Mouse (Mus musculus): ENCODE measurements around the gene B4galt5. TPM values are rescaled to one million over a fixed set of nuclear protein-coding genes. Genes with fewer than 3 reads are reported as not detected.
A peak's percentile ranks its signal among the peaks of the same experiment; 100 is the strongest.

The B4galt5 gene
- polyA plus RNA-seq, 1 experiment from 2014 or later = 1.5 TPM

GRCm38 (mm10) chr2:167330581-167330980 is 18.4 kb downstream of the B4galt5 start:
- Histone ChIP-seq H3K4me3 (ENCODE audit: low read depth, low read length) (no peak overlapping the region), H3K4me1 (ENCODE audit: control insufficient read depth, low read depth, low read length) (peaks cover 24% of the 10 kb centered on the region), H3K27me3 (ENCODE audit: control insufficient read depth, insufficient read depth, low read depth, low read length) (no peaks in the 10 kb centered on the region), H3K4me2 (ENCODE audit: low read depth, low read length) (no peak overlapping the region), H3K36me3 (ENCODE audit: control insufficient read depth, insufficient read depth) (no peaks in the 10 kb centered on the region), H3K9me3 (replicated peaks; ENCODE audit: control insufficient read depth, low read length) (no peaks in the 10 kb centered on the region), H3K27ac (ENCODE audit: low read length) (no peak overlapping the region), H3K9ac (ENCODE audit: low read depth, low read length) (no peak overlapping the region)
- no peak for ATAC-seq (ENCODE audit: low read depth)
- WGBS (ENCODE audit: insufficient replicate concordance) = 72% methylated on average over 5 of the region's 5 CpGs

GRCm38 (mm10) chr2:167329478-167330262 is 19.3 kb downstream of the B4galt5 start:
- ATAC-seq (ENCODE audit: low read depth) = no peak
- WGBS (ENCODE audit: insufficient replicate concordance) = 85% methylated on average over 9 of the region's 9 CpGs
- Histone ChIP-seq H3K4me3 (ENCODE audit: low read depth, low read length) (no peak overlapping the region), H3K27ac (ENCODE audit: low read length) (no peak overlapping the region), H3K9ac (ENCODE audit: low read depth, low read length) (no peak overlapping the region), H3K36me3 (ENCODE audit: control insufficient read depth, insufficient read depth) (no peaks in the 10 kb centered on the region), H3K4me2 (ENCODE audit: low read depth, low read length) (no peak overlapping the region), H3K4me1 (ENCODE audit: control insufficient read depth, low read depth, low read length) (peaks cover 17% of the 10 kb centered on the region), H3K27me3 (ENCODE audit: control insufficient read depth, insufficient read depth, low read depth, low read length) (no peaks in the 10 kb centered on the region), H3K9me3 (replicated peaks; ENCODE audit: control insufficient read depth, low read length) (no peaks in the 10 kb centered on the region)

GRCm38 (mm10) chr2:167328340-167328739 is 20.6 kb downstream of the B4galt5 start:
- Histone ChIP-seq H3K4me2 (ENCODE audit: low read depth, low read length) (no peak overlapping the region), H3K27ac (ENCODE audit: low read length) (no peak overlapping the region), H3K27me3 (ENCODE audit: control insufficient read depth, insufficient read depth, low read depth, low read length) (no peaks in the 10 kb centered on the region), H3K9me3 (replicated peaks; ENCODE audit: control insufficient read depth, low read length) (no peaks in the 10 kb centered on the region), H3K9ac (ENCODE audit: low read depth, low read length) (no peak overlapping the region), H3K4me3 (ENCODE audit: low read depth, low read length) (no peak overlapping the region), H3K36me3 (ENCODE audit: control insufficient read depth, insufficient read depth) (no peaks in the 10 kb centered on the region), H3K4me1 (ENCODE audit: control insufficient read depth, low read depth, low read length) (peaks cover 9% of the 10 kb centered on the region)
- 53% methylated on average over 6 of the region's 6 CpGs for WGBS (ENCODE audit: insufficient replicate concordance)
- ATAC-seq (ENCODE audit: low read depth) = no peak

- H3K4me3 ChIP-seq (ENCODE audit: low read depth, low read length) = no peak overlapping the region
- H3K9me3 ChIP-seq (replicated peaks; ENCODE audit: control insufficient read depth, low read length) = no peaks in the 10 kb centered on the region
- 80% methylated on average over 9 of the region's 9 CpGs for WGBS (ENCODE audit: insufficient replicate concordance)
- H3K27me3 ChIP-seq (ENCODE audit: control insufficient read depth, insufficient read depth, low read depth, low read length) = no peaks in the 10 kb centered on the region
- H3K4me1 ChIP-seq (ENCODE audit: control insufficient read depth, low read depth, low read length) = peaks cover 4% of the 10 kb centered on the region
- H3K27ac ChIP-seq (ENCODE audit: low read length) = no peak overlapping the region
- H3K9ac ChIP-seq (ENCODE audit: low read depth, low read length) = no peak overlapping the region
- H3K4me2 ChIP-seq (ENCODE audit: low read depth, low read length) = no peak overlapping the region
- ATAC-seq (ENCODE audit: low read depth) = no peak
- H3K36me3 ChIP-seq (ENCODE audit: control insufficient read depth, insufficient read depth) = no peaks in the 10 kb centered on the region
Observed at GRCm38 (mm10) chr2:167326582-167326981, 22.4 kb downstream of the B4galt5 start.

- Histone ChIP-seq H3K9ac (ENCODE audit: low read depth, low read length) (no peak overlapping the region), H3K4me3 (ENCODE audit: low read depth, low read length) (no peak overlapping the region), H3K36me3 (ENCODE audit: control insufficient read depth, insufficient read depth) (no peaks in the 10 kb centered on the region), H3K4me1 (ENCODE audit: control insufficient read depth, low read depth, low read length) (peaks cover 4% of the 10 kb centered on the region), H3K4me2 (ENCODE audit: low read depth, low read length) (no peak overlapping the region), H3K27me3 (ENCODE audit: control insufficient read depth, insufficient read depth, low read depth, low read length) (no peaks in the 10 kb centered on the region), H3K27ac (ENCODE audit: low read length) (no peak overlapping the region), H3K9me3 (replicated peaks; ENCODE audit: control insufficient read depth, low read length) (no peaks in the 10 kb centered on the region)
- 64% methylated on average over 10 of the region's 10 CpGs for WGBS (ENCODE audit: insufficient replicate concordance)
- no peak for ATAC-seq (ENCODE audit: low read depth)
Observed at GRCm38 (mm10) chr2:167324151-167324930, 24.6 kb downstream of the B4galt5 start.

GRCm38 (mm10) chr2:167323116-167323515 is 25.9 kb downstream of the B4galt5 start:
- H3K27ac ChIP-seq (ENCODE audit: low read length) = no peak overlapping the region
- WGBS (ENCODE audit: insufficient replicate concordance) = 74% methylated on average over 3 of the region's 3 CpGs
- ATAC-seq (ENCODE audit: low read depth) = no peak
- no peak overlapping the region for H3K4me2 ChIP-seq (ENCODE audit: low read depth, low read length)
- H3K36me3 ChIP-seq (ENCODE audit: control insufficient read depth, insufficient read depth) = no peaks in the 10 kb centered on the region
- no peak overlapping the region for H3K9ac ChIP-seq (ENCODE audit: low read depth, low read length)
- H3K4me3 ChIP-seq (ENCODE audit: low read depth, low read length) = no peak overlapping the region
- no peaks in the 10 kb centered on the region for H3K27me3 ChIP-seq (ENCODE audit: control insufficient read depth, insufficient read depth, low read depth, low read length)
- H3K9me3 ChIP-seq (replicated peaks; ENCODE audit: control insufficient read depth, low read length) = no peaks in the 10 kb centered on the region
- H3K4me1 ChIP-seq (ENCODE audit: control insufficient read depth, low read depth, low read length) = peaks cover 12% of the 10 kb centered on the region

GRCm38 (mm10) chr2:167321372-167321771 is 27.6 kb downstream of the B4galt5 start:
- H3K9me3 ChIP-seq (replicated peaks; ENCODE audit: control insufficient read depth, low read length) = no peaks in the 10 kb centered on the region
- no peaks in the 10 kb centered on the region for H3K27me3 ChIP-seq (ENCODE audit: control insufficient read depth, insufficient read depth, low read depth, low read length)
- no peak overlapping the region for H3K4me2 ChIP-seq (ENCODE audit: low read depth, low read length)
- no peak overlapping the region for H3K9ac ChIP-seq (ENCODE audit: low read depth, low read length)
- H3K4me1 ChIP-seq (ENCODE audit: control insufficient read depth, low read depth, low read length) = peaks cover 12% of the 10 kb centered on the region
- no peaks in the 10 kb centered on the region for H3K36me3 ChIP-seq (ENCODE audit: control insufficient read depth, insufficient read depth)
- no peak overlapping the region for H3K27ac ChIP-seq (ENCODE audit: low read length)
- H3K4me3 ChIP-seq (ENCODE audit: low read depth, low read length) = no peak overlapping the region
- no peak for ATAC-seq (ENCODE audit: low read depth)
- 80% methylated on average over 8 of the region's 8 CpGs for WGBS (ENCODE audit: insufficient replicate concordance)

GRCm38 (mm10) chr2:167318981-167319380 is 30.0 kb downstream of the B4galt5 start:
- 3% methylated on average over 5 of the region's 5 CpGs for WGBS (ENCODE audit: insufficient replicate concordance)
- H3K4me1 ChIP-seq (ENCODE audit: control insufficient read depth, low read depth, low read length) = peaks cover 16% of the 10 kb centered on the region
- no peak overlapping the region for H3K4me3 ChIP-seq (ENCODE audit: low read depth, low read length)
- H3K27ac ChIP-seq (ENCODE audit: low read length) = peak overlapping the region; percentile 6; the same call in 1 of the 2 replicates
- 0 out of 2 replicates have a peak overlapping the region, but pooled peaks have one; percentile 8 for H3K4me2 ChIP-seq (ENCODE audit: low read depth, low read length)
- H3K9me3 ChIP-seq (replicated peaks; ENCODE audit: control insufficient read depth, low read length) = no peaks in the 10 kb centered on the region
- peak; percentile 80 for ATAC-seq (ENCODE audit: low read depth)
- no peaks in the 10 kb centered on the region for H3K27me3 ChIP-seq (ENCODE audit: control insufficient read depth, insufficient read depth, low read depth, low read length)
- no peak overlapping the region for H3K9ac ChIP-seq (ENCODE audit: low read depth, low read length)
- no peaks in the 10 kb centered on the region for H3K36me3 ChIP-seq (ENCODE audit: control insufficient read depth, insufficient read depth)

- Histone ChIP-seq H3K27ac (ENCODE audit: low read length) (no peak overlapping the region), H3K27me3 (ENCODE audit: control insufficient read depth, insufficient read depth, low read depth, low read length) (no peaks in the 10 kb centered on the region), H3K36me3 (ENCODE audit: control insufficient read depth, insufficient read depth) (no peaks in the 10 kb centered on the region), H3K4me3 (ENCODE audit: low read depth, low read length) (no peak overlapping the region), H3K4me1 (ENCODE audit: control insufficient read depth, low read depth, low read length) (peaks cover 19% of the 10 kb centered on the region), H3K9me3 (replicated peaks; ENCODE audit: control insufficient read depth, low read length) (no peaks in the 10 kb centered on the region), H3K9ac (ENCODE audit: low read depth, low read length) (no peak overlapping the region), H3K4me2 (ENCODE audit: low read depth, low read length) (no peak overlapping the region)
- ATAC-seq (ENCODE audit: low read depth) = no peak
- 58% methylated on average over 3 of the region's 3 CpGs for WGBS (ENCODE audit: insufficient replicate concordance)
Observed at GRCm38 (mm10) chr2:167316724-167317187, 32.2 kb downstream of the B4galt5 start.

All from liver, embryonic 16.5 days (tissue).